Mouse (Mus musculus): Measurements from ENCODE around the gene Cacybp. TPM values are rescaled to one million over a fixed set of nuclear protein-coding genes. Genes with fewer than 3 reads are reported as not detected.
A peak's percentile ranks its signal among the peaks of the same experiment; 100 is the strongest.

Gene Cacybp
- total RNA-seq (2021) = 100 to 1,000 TPM in 1 of 2 experiments, 10 to 100 TPM in 1; 80.1 to 105 TPM
- long read RNA-seq, experiment 1, transcript Cacybp-201 (6 exons, 2,098 nt) = major isoform, 92 of 94 reads
- long read RNA-seq, experiment 1, partial matches to known transcripts = 0 of 94 reads
- long read RNA-seq, experiment 1, other reads (novel, unspliced or antisense) = 2 of 94 reads
- long read RNA-seq, experiment 2, transcript Cacybp-201 (6 exons, 2,098 nt) = major isoform, 42 of 48 reads
- long read RNA-seq, experiment 2, partial matches to known transcripts = 0 of 48 reads
- long read RNA-seq, experiment 2, other reads (novel, unspliced or antisense) = 6 of 48 reads

DNA sequence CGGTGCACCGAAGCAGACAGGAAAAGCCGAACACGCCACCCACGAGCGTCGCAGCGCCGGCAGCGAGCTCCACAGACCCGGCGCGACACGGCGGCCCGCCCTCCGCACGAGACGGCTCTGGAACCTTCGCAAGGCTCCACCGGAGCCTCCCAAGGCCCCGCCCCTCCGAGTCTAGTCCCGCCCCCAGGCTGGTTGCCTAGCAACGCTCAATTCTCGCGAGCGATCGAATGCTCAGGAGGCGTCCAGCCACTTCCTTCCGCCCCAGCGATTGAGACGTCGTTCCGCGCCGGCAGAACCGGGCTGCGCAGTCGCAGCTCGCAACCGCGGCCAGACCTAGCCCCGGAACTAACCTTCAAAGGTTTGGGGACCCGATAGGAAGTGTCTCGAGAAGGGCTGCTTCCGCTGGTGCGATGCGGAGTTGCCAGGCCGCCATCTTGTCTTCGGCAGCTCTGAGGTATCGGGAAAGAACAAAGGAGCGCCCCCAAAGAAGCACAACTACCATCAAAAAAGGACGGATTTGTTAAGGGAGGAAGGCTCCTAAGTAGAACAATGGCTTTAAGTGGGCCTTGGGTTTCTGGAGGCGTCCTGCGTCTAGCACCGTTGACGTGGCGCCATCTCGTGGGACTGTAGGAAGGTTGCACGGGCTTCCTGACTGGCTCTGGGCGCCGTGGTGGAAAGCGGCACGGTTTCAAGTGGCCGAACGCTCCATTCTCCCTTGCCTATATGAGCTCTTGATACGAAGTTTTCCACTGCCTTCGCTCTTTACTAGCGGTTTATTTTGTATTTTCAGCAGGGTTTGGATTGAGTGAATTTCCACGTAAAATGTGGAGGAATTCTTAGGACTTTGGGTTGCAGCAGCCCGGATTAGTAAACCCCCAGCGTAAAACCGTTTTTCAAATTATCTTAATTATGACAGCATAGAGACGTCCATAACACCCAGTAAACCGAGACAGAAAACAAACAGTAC, at the start of gene Cacybp:
Cacybp (minus strand) TSS at position 173 of the 967 bp plus-strand sequence.
- peak; percentile 100 for DNase-seq

DNA sequence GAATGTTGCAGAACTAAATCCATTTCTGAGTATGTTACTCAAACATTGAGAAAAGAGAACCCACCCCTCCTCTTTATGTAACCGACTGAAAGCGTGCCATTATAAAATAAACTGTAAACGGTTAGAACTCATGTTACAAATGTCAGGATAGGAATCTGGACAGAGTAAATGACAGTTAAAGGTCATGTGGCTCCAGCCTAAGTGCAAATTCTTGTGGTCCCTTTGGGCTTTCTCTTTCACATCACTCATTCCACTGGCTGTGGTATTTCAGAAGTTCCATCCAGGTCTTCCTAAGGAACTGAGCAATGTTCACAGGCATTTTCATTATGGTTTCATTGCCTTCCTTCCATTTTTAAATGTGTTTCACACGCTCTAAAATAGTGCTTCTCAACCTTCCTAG, 49.7 kb upstream of the Cacybp start:
- DNase-seq = no peak

DNA sequence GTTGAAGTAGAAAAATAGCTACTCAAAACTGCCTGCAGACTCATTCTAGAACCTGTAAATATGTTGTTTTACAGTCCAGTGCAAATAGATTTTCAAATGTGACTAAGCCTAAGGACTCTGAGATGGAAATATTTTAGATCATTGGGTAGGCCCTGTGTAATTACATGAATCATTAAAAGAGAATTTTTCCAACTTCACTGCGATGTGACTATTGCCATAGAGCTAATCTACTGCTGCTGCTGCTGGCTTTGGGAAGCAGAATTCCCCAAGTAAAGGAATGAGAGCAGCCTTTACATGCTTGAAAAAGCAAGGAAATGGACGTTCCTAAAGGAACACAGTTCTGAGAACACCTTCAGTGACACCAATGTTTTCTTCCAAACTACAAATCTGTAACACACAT, 49.2 kb upstream of the Cacybp start:
- no peak for DNase-seq

DNA sequence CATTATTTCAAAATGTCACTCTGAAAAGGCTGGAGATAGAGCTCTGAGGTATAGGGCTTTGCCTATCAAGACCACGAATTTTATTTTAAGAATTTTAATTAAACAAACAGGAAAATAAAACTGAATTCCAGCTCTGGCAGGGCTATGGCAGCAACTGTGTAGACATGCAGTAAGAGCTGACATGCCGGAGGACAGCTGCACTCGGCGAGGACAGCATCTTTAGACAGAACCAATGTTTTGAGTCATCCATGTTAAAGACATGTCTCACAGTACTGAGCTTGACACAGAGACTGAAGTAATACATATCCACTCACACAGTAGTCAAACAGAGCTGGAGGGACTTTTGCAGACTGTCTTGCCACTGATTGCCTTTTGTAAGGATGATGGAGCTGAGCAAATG, 47.9 kb upstream of the Cacybp start:
- DNase-seq = no peak

GRCm38 (mm10) chr1:160259884-160260283, 47.2 kb upstream of the Cacybp start:
- no peak for DNase-seq

DNA sequence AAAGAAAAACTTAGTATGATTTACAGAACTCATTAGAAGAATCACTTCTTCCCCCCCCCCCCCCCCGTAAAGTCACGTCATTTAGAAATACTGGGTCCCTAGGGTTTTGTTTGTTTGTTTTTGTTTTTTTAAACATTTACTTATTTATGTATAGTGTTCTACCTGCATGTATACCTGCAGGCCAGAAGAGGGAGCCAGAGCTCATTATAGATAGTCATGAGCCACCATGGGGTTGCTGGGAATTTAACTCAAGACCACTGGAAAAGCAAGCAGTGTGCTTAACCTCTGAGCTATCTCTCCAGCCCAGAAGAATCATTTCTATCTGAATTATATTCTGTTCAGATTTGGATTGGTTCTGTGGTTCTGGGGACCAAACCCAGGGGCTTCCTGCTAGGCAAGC, 40.4 kb upstream of the Cacybp start:
- DNase-seq = no peak

DNA sequence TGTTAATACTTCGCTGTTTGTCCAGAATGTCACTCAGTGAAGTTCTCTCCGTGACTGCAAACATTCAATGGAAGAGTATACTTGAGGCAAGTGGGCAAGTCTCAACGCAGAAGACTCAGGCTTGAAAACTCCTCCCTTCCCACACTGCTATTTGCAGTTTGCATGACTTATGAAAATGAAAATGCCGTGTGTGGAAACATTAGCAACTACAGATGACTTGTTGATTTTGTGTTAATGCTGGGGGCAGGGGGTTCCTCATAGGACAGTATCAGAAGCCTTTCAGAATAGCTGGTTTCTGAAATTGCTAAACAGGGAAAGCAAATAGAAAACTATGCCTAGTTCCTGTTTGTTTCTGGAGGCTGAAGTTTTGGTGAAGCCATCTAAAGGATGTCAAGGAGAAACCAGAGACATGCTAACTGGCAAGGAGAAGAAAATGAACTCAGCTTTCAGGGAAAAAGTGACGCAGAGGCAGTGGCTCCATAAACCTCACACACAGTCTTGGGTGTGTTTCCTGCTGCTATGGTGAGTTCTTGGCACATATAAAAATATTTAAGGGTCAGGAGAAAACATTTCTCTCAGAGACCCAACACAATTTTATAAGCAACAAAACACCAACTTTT, 38.8 kb upstream of the Cacybp start:
- DNase-seq = no peak

DNA sequence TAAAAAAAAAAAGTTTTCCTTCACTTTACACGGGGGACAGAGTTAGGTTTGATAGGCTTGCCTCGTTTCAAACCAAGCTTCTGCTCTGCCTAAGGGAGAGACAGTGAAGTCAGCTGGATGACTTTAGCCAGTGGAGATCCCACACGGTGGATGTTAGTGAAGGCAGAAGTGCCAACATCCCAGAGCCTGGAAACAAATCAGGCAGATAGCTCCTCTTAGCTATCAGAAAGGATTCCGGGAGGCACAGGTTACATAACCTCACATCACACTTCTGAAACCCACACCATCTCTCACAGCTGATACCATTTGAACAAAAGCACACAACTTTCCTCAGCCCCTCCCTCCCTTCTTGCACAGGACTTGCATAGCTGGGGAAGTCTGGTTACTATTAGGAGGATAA, 38.1 kb upstream of the Cacybp start:
- peak in 1 of 2 experiments; percentile 22 for DNase-seq

GRCm38 (mm10) chr1:160249786-160250185, 37.1 kb upstream of the Cacybp start:
- peak in 1 of 2 experiments; percentile 4 for DNase-seq

DNA sequence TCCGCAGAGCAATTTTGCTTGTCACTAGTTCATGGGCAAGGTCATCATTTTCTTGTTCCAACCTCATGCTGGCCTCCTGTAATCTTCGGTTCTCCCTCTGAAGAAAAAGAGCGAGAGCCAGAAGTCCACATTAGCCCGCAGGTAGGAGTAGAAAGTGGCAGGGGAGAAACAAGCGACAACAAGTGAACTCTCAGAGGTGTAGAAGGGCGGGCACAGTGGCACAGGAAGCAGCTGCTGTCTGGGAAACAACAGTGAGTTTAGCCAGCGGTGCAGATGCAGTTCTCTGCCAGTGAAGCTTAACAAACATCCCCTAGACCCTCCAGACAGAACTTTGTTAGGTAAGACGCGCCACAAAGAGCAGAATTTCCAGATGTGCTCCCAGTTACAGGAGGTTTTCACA, 34.8 kb upstream of the Cacybp start:
- DNase-seq = peak in 1 of 2 experiments; percentile 12

- peak in 1 of 2 experiments; percentile 16 for DNase-seq
Measured at GRCm38 (mm10) chr1:160246844-160247243, 34.2 kb upstream of the Cacybp start.

DNA sequence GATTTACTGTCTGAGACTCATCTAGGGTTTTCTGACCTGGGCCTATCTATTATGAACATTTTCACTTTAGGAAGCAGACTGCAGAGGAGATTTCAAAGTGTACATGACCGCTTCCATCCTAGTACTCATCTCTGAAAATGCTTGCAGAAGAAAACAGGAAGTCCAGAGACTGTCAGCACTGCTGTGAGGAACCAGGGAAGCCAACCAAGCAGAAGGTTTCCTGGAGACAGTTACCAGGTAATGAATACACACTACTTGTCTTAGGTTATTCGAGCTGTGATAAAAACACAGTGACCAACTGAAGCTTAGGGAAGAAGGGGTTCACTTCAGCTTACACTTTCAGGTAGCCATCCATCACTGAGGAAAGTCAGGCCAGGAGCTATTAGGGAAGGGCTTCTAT, 33.3 kb upstream of the Cacybp start:
- DNase-seq = peak in 1 of 2 experiments; percentile 25

GRCm38 (mm10) chr1:160244689-160245088, 32.0 kb upstream of the Cacybp start:
- DNase-seq = no peak

- no peak for DNase-seq
Measured at GRCm38 (mm10) chr1:160240091-160240490, 27.4 kb upstream of the Cacybp start.

GRCm38 (mm10) chr1:160238852-160239443, 26.3 kb upstream of the Cacybp start:
- no peak for DNase-seq

DNA sequence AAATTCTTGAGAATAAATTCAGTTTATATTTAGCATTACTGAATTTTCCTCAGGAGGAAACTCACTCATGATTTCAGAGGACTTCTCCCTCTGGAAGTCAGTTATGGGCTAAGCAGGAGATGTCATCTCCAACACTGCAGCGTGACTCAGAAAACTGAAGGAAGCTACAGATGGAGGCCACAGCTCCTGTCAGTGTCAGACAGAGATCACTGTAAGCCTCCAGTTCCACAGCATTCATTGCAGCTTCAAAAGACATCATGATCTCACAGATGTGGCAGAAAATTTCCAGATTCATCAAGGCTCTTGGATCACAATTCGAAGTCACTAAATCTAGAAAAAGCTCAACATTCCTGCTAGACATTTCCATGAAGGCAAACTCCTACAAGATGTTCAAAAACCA, 25.3 kb upstream of the Cacybp start:
- DNase-seq = no peak

- peak; percentile 41 to 49 for DNase-seq
Measured at GRCm38 (mm10) chr1:160233921-160234320, 21.2 kb upstream of the Cacybp start.

DNA sequence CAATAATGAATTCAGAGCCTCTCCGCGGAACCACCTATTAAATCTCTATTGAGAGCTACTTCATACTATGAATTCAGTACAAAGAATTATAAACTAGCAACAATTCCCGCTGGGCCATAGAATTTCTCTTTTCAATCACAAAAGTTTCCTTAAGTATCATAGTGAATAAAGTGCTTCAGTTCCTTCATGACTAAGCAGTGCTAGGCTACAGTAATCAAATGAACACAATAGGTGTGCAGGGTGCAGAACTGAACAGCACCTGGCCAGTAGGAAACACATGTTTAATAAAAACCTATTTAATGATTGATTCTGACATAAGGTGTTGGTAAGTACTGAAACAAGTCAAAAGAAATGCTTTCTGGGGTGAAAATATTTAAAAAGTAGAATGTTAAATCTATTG, 19.4 kb upstream of the Cacybp start:
- no peak for DNase-seq

GRCm38 (mm10) chr1:160231013-160231412, 18.3 kb upstream of the Cacybp start:
- peak in 1 of 2 experiments; percentile 72 for DNase-seq

DNA sequence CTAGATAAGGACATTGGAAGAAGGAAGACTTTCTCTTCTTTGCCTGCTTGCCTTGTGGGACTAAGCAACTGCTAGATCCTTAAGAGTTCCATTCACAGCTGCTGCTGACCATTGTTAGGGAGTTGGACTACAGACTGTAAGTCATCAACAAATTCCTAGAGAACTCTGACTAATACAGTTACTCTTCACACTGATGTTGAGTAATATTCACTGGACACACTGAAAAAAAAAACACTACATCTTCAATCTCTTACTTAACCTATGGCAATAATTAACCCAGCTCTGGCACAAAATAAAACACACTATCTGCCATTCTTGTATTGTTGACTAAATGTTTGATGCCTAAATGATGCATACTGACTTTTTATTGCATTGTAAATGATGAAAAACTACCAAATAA, 15.2 kb upstream of the Cacybp start:
- DNase-seq = no peak

- DNase-seq = no peak
Measured at GRCm38 (mm10) chr1:160227196-160227595, 14.5 kb upstream of the Cacybp start.

GRCm38 (mm10) chr1:160224093-160224492, 11.4 kb upstream of the Cacybp start:
- DNase-seq = no peak

Measured in heart, adult 18-20 months (tissue).